Mouse (Mus musculus): Measurements from ENCODE around the gene Blzf1.

DNA sequence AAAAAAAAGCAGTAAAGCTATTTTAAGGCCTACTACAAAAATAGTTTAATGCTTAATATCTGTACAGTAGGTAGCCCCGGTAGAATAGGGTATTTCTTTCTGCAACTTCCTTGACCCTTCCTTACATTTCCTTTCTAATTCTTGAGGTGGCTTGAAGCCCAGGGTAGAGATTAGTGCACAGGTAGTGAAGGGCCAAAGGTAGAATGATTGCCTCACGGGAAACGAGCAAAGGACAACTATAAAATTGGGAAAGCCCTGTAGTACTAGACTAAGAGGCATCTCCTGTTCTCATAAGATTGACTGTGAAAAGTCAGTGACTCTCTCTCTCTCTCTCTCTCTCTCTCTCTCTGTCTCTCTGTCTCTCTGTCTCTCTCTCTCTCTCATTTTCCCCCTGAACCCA, 28.1 kb upstream of the Blzf1 start:
- no peak for TF ChIP-seq CTCF (IDR thresholded peaks at IDR 0.05; ENCODE audit: extremely low read depth, insufficient read depth, low read length)
- TF ChIP-seq POLR2A (IDR thresholded peaks at IDR 0.05; ENCODE audit: extremely low read depth, insufficient read depth, low read length): no peak
